Mouse (Mus musculus): ENCODE measurements around the gene Ciao2b. TPM values are rescaled to one million over a fixed set of nuclear protein-coding genes. Genes with fewer than 3 reads are reported as not detected.
A peak's percentile ranks its signal among the peaks of the same experiment; 100 is the strongest.

The Ciao2b gene
- polyA plus RNA-seq, 1 experiment from 2014 or later, result 121 TPM

DNA sequence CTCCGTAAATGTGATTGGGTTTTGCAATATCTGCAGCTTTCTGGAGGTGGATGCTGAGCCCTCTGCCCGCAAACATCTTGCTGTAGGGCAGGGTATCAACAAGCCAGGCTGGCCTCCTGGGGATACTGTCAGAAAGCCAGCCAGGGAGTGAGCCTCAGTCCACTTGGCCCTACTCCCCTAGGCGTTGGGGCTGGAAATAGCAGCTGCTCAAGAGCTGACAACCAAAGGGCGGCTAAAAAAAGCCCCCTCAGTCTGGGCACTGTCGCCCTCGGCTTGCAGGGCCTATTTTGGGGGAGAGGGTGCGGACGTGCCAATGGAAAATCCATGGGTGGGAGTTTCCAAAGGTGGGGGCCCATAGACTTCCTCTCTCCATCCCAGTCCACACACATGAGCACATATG is 32.5 kb downstream of the Ciao2b start:
- 81% methylated on average over 8 of the region's 8 CpGs for WGBS
- no peak overlapping the region for H3K4me3 ChIP-seq
- no peak for DNase-seq (ENCODE audit: low spot score)
- no peaks in the 10 kb centered on the region for H3K36me3 ChIP-seq
- H3K9me3 ChIP-seq, result no peaks in the 10 kb centered on the region
- H3K27me3 ChIP-seq (ENCODE audit: insufficient read depth, poor library complexity, severe bottlenecking), result no peaks in the 10 kb centered on the region; the same call in 1 of the 2 replicates
- no peak overlapping the region for H3K27ac ChIP-seq
- H3K4me1 ChIP-seq (replicated peaks), result peaks cover 6% of the 10 kb centered on the region; the same call in 1 of the 2 replicates

DNA sequence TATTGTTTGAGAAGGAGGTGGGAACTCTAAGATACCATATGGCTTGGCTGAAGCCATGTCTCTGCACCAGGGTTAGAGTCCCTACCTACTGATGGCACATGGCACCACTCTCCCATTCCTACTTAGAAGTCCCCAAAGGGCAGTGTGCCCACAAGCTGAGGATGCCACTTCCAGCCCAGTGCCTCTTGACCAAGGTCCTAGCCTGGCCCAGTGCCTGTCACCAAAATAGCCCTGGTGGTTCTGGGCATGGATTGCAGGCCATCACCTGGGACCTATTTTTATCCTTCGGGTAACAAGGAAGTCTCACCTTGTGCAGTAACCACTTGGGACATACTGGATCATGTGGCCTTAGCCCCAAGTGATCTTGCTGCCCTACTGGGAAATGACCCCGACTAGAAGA is 33.8 kb downstream of the Ciao2b start:
- DNase-seq (ENCODE audit: low spot score), result no peak
- Histone ChIP-seq H3K4me1 (replicated peaks) (peaks cover 6% of the 10 kb centered on the region; the same call in 1 of the 2 replicates), H3K9me3 (no peaks in the 10 kb centered on the region), H3K4me3 (no peak overlapping the region), H3K36me3 (no peaks in the 10 kb centered on the region), H3K27me3 (ENCODE audit: insufficient read depth, poor library complexity, severe bottlenecking) (no peaks in the 10 kb centered on the region; the same call in 1 of the 2 replicates), H3K27ac (no peak overlapping the region)
- WGBS, result 85% methylated on average over 2 of the region's 2 CpGs

DNA sequence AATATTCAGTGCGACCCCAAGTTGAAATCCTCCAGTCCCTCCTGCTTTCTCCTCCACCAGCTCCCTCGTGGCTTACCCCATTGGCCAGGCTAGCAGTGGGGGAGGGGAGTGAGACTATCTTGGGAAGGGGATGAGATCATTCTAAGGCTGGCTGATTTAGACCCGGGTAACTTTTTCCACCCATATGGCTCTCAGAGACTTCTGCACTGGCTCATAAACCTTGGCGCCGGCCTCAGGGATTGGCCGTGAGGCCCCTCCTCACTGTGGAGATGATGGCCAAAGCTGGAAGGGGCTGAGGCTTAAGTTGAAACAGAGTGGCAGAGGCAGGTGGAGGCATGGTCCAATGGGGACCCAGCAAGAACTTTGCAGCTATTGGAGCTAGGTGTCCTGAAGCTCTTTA is 35.4 kb downstream of the Ciao2b start:
- no peak for DNase-seq (ENCODE audit: low spot score)
- H3K9me3 ChIP-seq, result no peaks in the 10 kb centered on the region
- H3K4me3 ChIP-seq, result no peak overlapping the region
- H3K27ac ChIP-seq, result no peak overlapping the region
- WGBS, result 53% methylated on average over 6 of the region's 6 CpGs
- peaks cover 22% of the 10 kb centered on the region for H3K4me1 ChIP-seq (replicated peaks)
- peaks cover 2% of the 10 kb centered on the region; the same call in 1 of the 2 replicates for H3K27me3 ChIP-seq (ENCODE audit: insufficient read depth, poor library complexity, severe bottlenecking)
- no peaks in the 10 kb centered on the region for H3K36me3 ChIP-seq

DNA sequence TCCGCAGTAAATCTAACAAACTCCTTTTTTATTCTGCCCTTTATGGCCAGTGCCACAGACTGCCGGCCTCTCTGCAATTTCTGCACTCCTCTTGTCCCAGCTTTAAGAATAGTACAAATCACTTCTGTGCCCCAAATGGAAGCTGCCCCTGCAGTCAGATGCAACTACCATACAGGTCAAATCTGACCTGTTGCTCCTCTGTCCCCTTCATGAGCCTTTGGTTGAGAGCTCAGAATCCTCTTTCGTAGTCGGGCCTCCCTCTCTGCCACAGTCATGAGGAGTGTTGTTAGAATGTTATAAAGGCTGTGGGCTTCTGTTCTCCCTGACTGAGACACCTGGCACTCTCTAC is 38.5 kb downstream of the Ciao2b start:
- H3K4me3 ChIP-seq, result no peak overlapping the region
- peaks cover 7% of the 10 kb centered on the region; the same call in 1 of the 2 replicates for H3K27me3 ChIP-seq (ENCODE audit: insufficient read depth, poor library complexity, severe bottlenecking)
- no peak for DNase-seq (ENCODE audit: low spot score)
- 69% methylated on average over 4 of the region's 4 CpGs for WGBS
- peaks cover 20% of the 10 kb centered on the region for H3K4me1 ChIP-seq (replicated peaks)
- H3K36me3 ChIP-seq, result peaks cover 3% of the 10 kb centered on the region; the same call in 1 of the 2 replicates
- H3K9me3 ChIP-seq, result no peaks in the 10 kb centered on the region
- H3K27ac ChIP-seq, result no peak overlapping the region

DNA sequence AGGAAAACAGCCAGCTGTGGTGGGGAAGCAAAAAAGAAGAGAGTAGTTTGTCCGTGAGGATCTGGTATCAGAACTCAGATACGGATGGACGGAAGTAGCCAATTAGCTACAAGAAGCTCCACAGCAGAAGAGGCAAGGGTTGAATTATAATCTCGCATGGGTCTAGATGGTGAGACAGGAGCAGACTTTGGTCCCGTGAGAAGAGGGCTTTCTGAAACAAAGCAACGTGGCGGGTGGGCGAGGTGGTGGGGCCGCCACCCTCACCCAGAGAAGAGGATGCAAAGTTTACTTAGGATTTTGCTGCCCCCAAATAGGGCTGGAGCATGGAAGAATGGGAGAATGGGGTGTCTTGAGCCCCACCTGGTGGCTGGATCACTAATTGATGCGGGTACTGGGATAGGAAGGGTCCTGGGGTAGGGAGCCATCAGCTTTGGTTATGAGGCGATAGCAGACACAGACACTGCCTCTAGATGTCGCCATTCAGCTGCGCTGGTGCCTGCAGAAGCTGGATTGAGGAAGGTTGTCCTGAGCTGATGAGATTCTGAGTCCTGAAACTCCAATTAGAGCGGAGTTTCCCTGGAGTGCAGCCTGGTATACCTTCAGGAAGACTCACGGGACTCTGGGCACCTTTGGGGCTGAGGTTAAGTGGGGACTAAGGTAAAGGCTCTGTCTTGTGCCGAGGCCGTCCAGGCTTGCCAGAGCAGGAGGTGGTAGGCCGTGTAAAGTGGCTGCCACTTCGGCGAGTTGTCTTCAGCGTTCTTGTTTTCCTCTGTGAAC is 39.1 kb downstream of the Ciao2b start:
- Histone ChIP-seq H3K4me3 (peak overlapping the region; percentile 41), H3K9me3 (no peaks in the 10 kb centered on the region), H3K4me1 (replicated peaks) (peaks cover 20% of the 10 kb centered on the region)

DNA sequence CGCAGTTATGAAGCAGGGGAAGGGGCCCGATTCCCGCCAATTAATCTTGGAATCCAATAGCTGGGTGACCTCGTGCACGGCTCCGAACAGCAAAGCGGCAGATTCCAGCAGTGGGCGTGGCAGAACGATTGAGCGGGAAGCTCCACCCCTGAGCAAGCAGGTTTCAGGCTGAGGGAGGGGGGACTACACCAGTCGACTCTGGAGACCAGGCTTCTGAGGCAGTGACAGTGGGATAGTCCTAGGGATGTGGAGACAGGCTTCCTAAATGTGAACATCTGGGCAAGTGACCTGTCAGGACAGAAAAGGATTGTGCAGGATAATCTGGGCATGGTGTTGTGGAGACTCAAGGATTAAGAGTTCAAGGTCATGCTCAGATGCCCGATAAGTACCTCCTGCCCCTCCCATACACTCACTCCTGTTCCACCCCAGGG is 39.8 kb downstream of the Ciao2b start:
- whole genome bisulfite sequencing, result under 1% methylated on average over 12 of the region's 12 CpGs
- H3K9me3 ChIP-seq, result no peaks in the 10 kb centered on the region
- H3K4me1 ChIP-seq (replicated peaks), result peaks cover 20% of the 10 kb centered on the region
- peak overlapping the region; percentile 41 for H3K4me3 ChIP-seq
- peak; percentile 34 for DNase-seq (ENCODE audit: low spot score)
- H3K27me3 ChIP-seq (ENCODE audit: insufficient read depth, poor library complexity, severe bottlenecking), result peaks cover 7% of the 10 kb centered on the region; the same call in 1 of the 2 replicates
- H3K27ac ChIP-seq, result no peak overlapping the region; the same call in 1 of the 2 replicates
- peaks cover 9% of the 10 kb centered on the region for H3K36me3 ChIP-seq

More for the DNA sequence above, 39.1 kb downstream of the Ciao2b start:
- peak; percentile 91 for DNase-seq (ENCODE audit: low spot score)
- Histone ChIP-seq H3K27me3 (ENCODE audit: insufficient read depth, poor library complexity, severe bottlenecking) (peaks cover 7% of the 10 kb centered on the region; the same call in 1 of the 2 replicates), H3K36me3 (peaks cover 5% of the 10 kb centered on the region; the same call in 1 of the 2 replicates), H3K27ac (peak overlapping the region; percentile 50; the same call in 1 of the 2 replicates)
- WGBS, result 21% methylated on average over 21 of the region's 21 CpGs

DNA sequence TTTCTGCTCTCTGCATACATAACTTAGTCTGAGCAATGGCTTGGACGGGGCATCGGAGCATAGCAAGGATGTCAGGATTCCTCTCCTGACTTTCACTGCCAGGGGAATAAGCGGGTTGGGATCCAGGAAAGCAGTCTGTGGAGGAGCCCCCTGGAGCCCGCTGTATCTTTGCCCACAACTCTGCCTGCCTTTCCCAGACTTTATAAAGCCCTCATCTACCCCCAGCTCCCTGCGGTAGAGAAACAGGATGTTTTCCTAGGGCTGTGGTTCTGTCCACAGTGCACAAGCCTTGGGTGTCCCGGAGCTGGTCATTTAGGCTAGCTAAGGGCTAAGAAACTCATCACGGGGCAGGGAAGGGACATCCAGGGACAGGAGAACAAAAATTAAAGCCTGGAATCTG is 40.4 kb downstream of the Ciao2b start:
- Histone ChIP-seq H3K9me3 (no peaks in the 10 kb centered on the region), H3K27me3 (ENCODE audit: insufficient read depth, poor library complexity, severe bottlenecking) (peaks cover 7% of the 10 kb centered on the region; the same call in 1 of the 2 replicates), H3K4me1 (replicated peaks) (peaks cover 20% of the 10 kb centered on the region), H3K27ac (peak overlapping the region; percentile 70), H3K36me3 (peaks cover 14% of the 10 kb centered on the region), H3K4me3 (peak overlapping the region; percentile 41)
- peak; percentile 9 for DNase-seq (ENCODE audit: low spot score)
- WGBS, result 17% methylated on average over 7 of the region's 7 CpGs

DNA sequence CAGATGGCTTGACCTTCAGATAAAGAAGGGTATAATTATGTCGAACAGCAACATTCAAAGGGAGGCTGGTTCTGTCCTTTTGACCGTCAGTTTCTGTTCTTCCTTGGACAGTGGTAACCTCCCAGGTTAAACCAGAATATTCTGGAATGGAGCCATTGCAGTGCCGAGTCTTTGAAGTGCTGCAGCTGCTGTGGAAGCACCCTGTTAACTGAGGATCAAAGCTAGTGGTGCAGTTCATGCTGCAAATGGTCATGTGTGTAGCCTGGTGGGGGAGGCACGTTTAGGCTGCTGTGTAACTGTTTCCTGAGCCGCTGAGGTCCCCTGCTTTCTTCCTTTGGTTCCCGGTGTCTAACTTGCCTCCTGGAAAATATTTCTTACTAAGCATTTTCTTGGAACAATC is 43.3 kb downstream of the Ciao2b start:
- Histone ChIP-seq H3K36me3 (peaks cover 43% of the 10 kb centered on the region), H3K27ac (no peak overlapping the region), H3K9me3 (no peaks in the 10 kb centered on the region), H3K4me3 (no peak overlapping the region), H3K27me3 (ENCODE audit: insufficient read depth, poor library complexity, severe bottlenecking) (peaks cover 7% of the 10 kb centered on the region; the same call in 1 of the 2 replicates), H3K4me1 (replicated peaks) (peaks cover 20% of the 10 kb centered on the region)
- 74% methylated on average over 6 of the region's 6 CpGs for WGBS
- DNase-seq (ENCODE audit: low spot score), result no peak

DNA sequence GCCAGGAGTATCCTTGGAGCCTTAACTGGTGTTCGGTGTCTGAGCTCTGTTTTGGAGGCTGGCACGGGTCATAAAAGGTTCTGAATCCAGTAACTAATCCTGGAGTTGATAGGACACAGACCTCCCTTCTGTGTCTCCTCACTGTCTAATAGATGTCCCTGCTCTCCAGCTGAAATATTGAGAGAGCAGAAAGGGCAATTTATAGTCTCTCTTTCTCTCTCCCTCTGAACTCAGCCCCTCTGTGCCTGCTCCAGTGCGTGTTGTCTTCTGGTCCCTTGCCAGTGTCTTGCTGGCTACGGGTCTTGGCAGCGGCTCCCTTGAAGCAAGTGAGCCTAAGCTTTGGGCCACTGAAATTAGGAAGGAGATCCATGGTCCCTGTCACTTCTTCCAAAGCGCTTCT is 44.1 kb downstream of the Ciao2b start:
- Histone ChIP-seq H3K36me3 (peaks cover 46% of the 10 kb centered on the region), H3K4me1 (replicated peaks) (peaks cover 17% of the 10 kb centered on the region), H3K9me3 (no peaks in the 10 kb centered on the region), H3K4me3 (no peak overlapping the region), H3K27ac (no peak overlapping the region), H3K27me3 (ENCODE audit: insufficient read depth, poor library complexity, severe bottlenecking) (peaks cover 7% of the 10 kb centered on the region; the same call in 1 of the 2 replicates)
- no peak for DNase-seq (ENCODE audit: low spot score)
- WGBS, result 90% methylated on average over 6 of the region's 6 CpGs

DNA sequence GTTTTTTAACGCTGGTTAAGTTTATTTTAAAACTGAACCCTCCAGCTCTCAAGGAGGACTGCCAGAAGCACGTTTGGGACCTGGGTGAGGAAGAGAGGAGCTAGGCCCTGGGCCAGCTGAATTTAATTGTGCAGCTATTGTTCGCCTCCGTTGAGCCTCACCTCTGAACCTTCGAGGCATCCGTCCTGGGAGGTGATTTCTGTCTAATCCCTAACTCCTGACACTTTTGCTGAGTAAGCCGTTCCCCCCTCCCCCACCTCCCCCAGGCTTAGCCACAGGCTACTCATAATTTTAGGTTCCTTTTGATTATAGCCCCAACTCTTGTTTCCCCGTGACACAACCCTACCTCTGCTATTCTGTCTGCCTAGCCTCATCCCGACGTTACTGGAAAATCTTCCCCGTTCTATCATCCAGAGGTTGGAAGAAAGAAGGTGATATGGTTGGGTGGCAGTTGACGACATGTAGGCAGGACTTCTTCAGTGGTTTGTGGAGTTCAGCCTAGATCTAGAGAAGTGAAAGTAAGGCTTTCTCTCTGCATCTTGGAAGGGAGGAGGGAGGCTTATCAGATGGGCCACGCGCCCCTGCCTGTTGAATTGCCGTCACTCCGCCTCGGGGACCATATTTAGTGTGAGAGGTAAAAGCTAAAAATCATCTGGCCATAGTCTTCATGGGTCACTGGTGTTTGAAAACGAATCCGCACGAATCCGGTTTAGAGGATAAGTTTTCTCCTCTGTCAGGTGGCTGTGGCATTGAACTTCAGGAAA is 45.8 kb downstream of the Ciao2b start:
- H3K4me3 ChIP-seq, result no peak overlapping the region
- peaks cover 13% of the 10 kb centered on the region for H3K4me1 ChIP-seq (replicated peaks)
- 89% methylated on average over 21 of the region's 21 CpGs for WGBS
- no peak overlapping the region for H3K27ac ChIP-seq
- DNase-seq (ENCODE audit: low spot score), result no peak
- H3K9me3 ChIP-seq, result no peaks in the 10 kb centered on the region
- H3K27me3 ChIP-seq (ENCODE audit: insufficient read depth, poor library complexity, severe bottlenecking), result peaks cover under 1% of the 10 kb centered on the region; the same call in 1 of the 2 replicates
- H3K36me3 ChIP-seq, result peaks cover 46% of the 10 kb centered on the region

DNA sequence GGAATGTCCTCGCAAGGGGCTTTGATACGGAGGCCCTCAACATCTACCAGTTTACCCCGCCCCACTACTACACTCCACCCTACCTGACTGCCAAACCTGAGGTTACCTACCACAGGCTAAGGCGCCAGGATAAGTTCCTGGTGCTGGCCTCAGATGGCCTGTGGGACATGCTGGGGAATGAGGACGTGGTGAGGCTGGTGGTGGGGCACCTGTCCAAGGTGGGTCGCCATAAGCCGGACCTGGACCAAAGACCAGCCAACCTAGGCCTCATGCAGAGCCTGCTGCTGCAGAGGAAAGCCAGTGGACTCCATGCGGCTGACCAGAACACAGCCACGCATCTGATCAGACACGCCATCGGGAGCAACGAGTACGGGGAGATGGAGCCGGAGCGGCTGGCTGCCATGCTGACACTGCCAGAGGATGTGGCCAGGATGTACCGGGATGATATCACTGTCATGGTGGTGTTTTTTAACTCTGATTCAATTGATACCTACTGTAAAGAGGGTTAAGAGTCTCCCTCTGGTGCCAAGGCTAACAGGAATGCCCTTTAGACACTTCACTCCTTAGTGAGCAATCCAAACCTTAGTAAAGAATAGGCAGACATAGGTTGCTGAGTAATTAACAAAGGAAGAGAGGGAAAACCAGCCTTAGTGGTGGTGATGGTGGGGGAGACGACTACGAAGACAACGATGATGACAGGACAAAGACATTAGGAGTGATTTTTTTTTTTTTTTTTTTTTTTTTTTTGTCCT is 47.0 kb downstream of the Ciao2b start:
- no peak for DNase-seq (ENCODE audit: low spot score)
- WGBS, result 95% methylated on average over 19 of the region's 19 CpGs

DNA sequence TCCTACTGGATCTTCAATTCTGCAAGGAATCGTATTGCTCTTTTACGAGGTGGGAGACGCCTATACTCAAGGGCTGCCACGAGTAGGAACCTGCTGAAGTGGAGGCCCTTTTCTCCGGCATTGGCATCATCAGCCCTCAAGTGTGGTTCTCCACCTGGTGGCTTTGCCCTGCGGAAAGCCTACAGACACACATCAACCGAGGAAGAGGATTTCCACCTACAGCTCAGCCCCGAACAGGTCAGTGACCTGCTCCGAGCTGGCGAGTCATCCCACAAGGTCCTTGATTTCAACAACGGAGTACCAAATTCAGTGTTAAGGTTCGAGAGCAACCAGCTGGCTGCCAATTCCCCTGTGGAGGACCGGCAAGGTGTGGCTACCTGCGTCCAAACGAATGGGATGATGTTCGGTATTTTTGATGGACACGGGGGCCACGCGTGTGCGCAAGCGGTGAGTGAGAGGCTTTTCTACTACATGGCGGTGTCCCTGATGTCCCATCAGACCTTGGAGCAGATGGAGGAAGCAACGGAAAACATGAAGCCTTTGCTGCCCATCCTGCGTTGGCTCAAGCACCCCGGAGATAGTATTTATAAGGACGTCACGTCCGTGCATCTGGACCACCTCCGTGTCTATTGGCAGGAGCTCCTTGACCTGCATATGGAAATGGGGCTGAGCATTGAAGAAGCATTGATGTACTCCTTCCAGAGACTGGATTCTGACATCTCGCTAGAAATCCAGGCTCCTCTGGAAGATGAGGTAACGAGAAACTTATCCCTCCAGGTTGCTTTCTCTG is 48.0 kb downstream of the Ciao2b start:
- WGBS, result 95% methylated on average over 31 of the region's 31 CpGs
- Histone ChIP-seq H3K4me1 (replicated peaks) (peaks cover 17% of the 10 kb centered on the region), H3K27ac (no peak overlapping the region), H3K9me3 (no peaks in the 10 kb centered on the region), H3K27me3 (ENCODE audit: insufficient read depth, poor library complexity, severe bottlenecking) (no peaks in the 10 kb centered on the region), H3K4me3 (no peak overlapping the region), H3K36me3 (peaks cover 46% of the 10 kb centered on the region)
- no peak for DNase-seq (ENCODE audit: low spot score)

More for the DNA sequence above, 47.0 kb downstream of the Ciao2b start:
- no peak overlapping the region for H3K27ac ChIP-seq
- no peaks in the 10 kb centered on the region for H3K9me3 ChIP-seq
- peaks cover 46% of the 10 kb centered on the region for H3K36me3 ChIP-seq
- no peaks in the 10 kb centered on the region for H3K27me3 ChIP-seq (ENCODE audit: insufficient read depth, poor library complexity, severe bottlenecking)
- H3K4me1 ChIP-seq (replicated peaks), result peaks cover 17% of the 10 kb centered on the region
- no peak overlapping the region for H3K4me3 ChIP-seq
